Mouse (Mus musculus) embryonic facial prominence, embryonic 12.5 days (tissue): Measurements from ENCODE around the gene Pde5a. TPM values are rescaled to one million over a fixed set of nuclear protein-coding genes. Genes with fewer than 3 reads are reported as not detected.

Source experiments
- ATAC-seq: fragments of 200-750 bp; cut with Nextera tagmentation; 2 replicates; pipeline ENCODE4 v1.8.0; 2017; ENCODE audit not compliant: insufficient number of reproducible peaks, insufficient read depth, low FRiP score, low TSS enrichment
- H3K27ac ChIP-seq: fragments of 300-500 bp; sonication (generic); 2 replicates; pipeline ENCODE4 v1.5.1; 2016; ENCODE audit warnings: mild to moderate bottlenecking
- H3K27me3 ChIP-seq: fragments of 300-500 bp; sonication (generic); 2 replicates; pipeline ENCODE4 v1.6.1; 2016; ENCODE audit warnings: mild to moderate bottlenecking, moderate library complexity
- H3K36me3 ChIP-seq: fragments of 300-500 bp; sonication (generic); 2 replicates; pipeline ENCODE4 v1.6.1; 2016; ENCODE audit warnings: mild to moderate bottlenecking
- H3K4me1 ChIP-seq: fragments of 300-500 bp; sonication (generic); 2 replicates; pipeline ENCODE4 v1.6.1; 2016
- H3K4me2 ChIP-seq: fragments of 300-500 bp; sonication (generic); replicated peaks from 2 replicates; pipeline ENCODE4 v1.6.1; 2016; ENCODE audit warnings: mild to moderate bottlenecking, moderate library complexity
- H3K4me3 ChIP-seq: fragments of 300-500 bp; sonication (generic); 2 replicates; pipeline ENCODE4 v1.5.1; 2016; ENCODE audit warnings: mild to moderate bottlenecking
- H3K9ac ChIP-seq: fragments of 300-500 bp; sonication (generic); 2 replicates; pipeline ENCODE4 v1.6.1; 2016; ENCODE audit warnings: mild to moderate bottlenecking, moderate library complexity
- H3K9me3 ChIP-seq: fragments of 300-500 bp; sonication (generic); 2 replicates; pipeline ENCODE4 v1.6.1; 2016; ENCODE audit warnings: mild to moderate bottlenecking, moderate library complexity
- WGBS: fragments of 180-500 bp; shearing (Covaris S2); methylation state at CpG from one replicate; pipeline ENCODE4 v1.1.7; 2016; 5-methylcytosine and 5-hydroxymethylcytosine counted together
- polyA plus RNA-seq: library from polyadenylated mRNA; unstranded; fragments of >200 nt; fragmentation: Nextera tagmentation; extraction: Ambion mirVana; gene quantifications from 2 replicates; pipeline ENCODE4 v1.2.1, GENCODE M21; 2016

Pde5a gene
- polyA plus RNA-seq, 1 experiment from 2014 or later, result 5.2 TPM

- no peak for ATAC-seq
- Histone ChIP-seq H3K4me1 (no peaks in the 10 kb centered on the region), H3K36me3 (no peaks in the 10 kb centered on the region), H3K4me3 (no peak overlapping the region), H3K4me2 (no peak overlapping the region), H3K27me3 (no peaks in the 10 kb centered on the region), H3K9me3 (no peaks in the 10 kb centered on the region), H3K9ac (no peak overlapping the region), H3K27ac (no peak overlapping the region)
- 76% methylated on average over 9 of the region's 9 CpGs for WGBS
Observed at GRCm38 (mm10) chr3:122721522-122721921, 7.2 kb upstream of the Pde5a start.

- 0 out of 2 replicates have a peak, but pooled peaks cover 4% of the 10 kb centered on the region for H3K27me3 ChIP-seq
- H3K9ac ChIP-seq, result peak overlapping the region; percentile 83
- H3K27ac ChIP-seq, result peak overlapping the region; percentile 89
- no peak; the same call in none of the 2 replicates for ATAC-seq
- H3K9me3 ChIP-seq, result no peaks in the 10 kb centered on the region
- no peaks in the 10 kb centered on the region for H3K36me3 ChIP-seq
- H3K4me3 ChIP-seq, result peak overlapping the region; percentile 77
- H3K4me1 ChIP-seq, result peaks cover 6% of the 10 kb centered on the region; the same call in 1 of the 2 replicates
- WGBS, result under 1% methylated on average over 21 of the region's 22 CpGs
- peak overlapping the region; percentile 82 for H3K4me2 ChIP-seq
Observed at GRCm38 (mm10) chr3:122729601-122729959, 833 bp downstream of the Pde5a start.

GRCm38 (mm10) chr3:122729960-122730740 is 1.4 kb downstream of the Pde5a start:
- under 1% methylated on average over 89 of the region's 92 CpGs for WGBS
- peak overlapping the region; percentile 82 for H3K4me2 ChIP-seq
- H3K4me3 ChIP-seq, result peak overlapping the region; percentile 77
- no peaks in the 10 kb centered on the region for H3K9me3 ChIP-seq
- ATAC-seq, result peak; percentile 77
- no peaks in the 10 kb centered on the region for H3K36me3 ChIP-seq
- H3K4me1 ChIP-seq, result peaks cover 6% of the 10 kb centered on the region; the same call in 1 of the 2 replicates
- H3K27me3 ChIP-seq, result 0 out of 2 replicates have a peak, but pooled peaks cover 4% of the 10 kb centered on the region
- peak overlapping the region; percentile 89 for H3K27ac ChIP-seq
- H3K9ac ChIP-seq, result peak overlapping the region; percentile 83

GRCm38 (mm10) chr3:122730741-122731235 is 2.0 kb downstream of the Pde5a start:
- Histone ChIP-seq H3K27me3 (0 out of 2 replicates have a peak, but pooled peaks cover 4% of the 10 kb centered on the region), H3K36me3 (no peaks in the 10 kb centered on the region), H3K4me3 (peak overlapping the region; percentile 77), H3K4me2 (peak overlapping the region; percentile 82), H3K9ac (peak overlapping the region; percentile 83), H3K27ac (no peak overlapping the region; the same call in 1 of the 2 replicates), H3K4me1 (peaks cover 6% of the 10 kb centered on the region; the same call in 1 of the 2 replicates), H3K9me3 (no peaks in the 10 kb centered on the region)
- 3% methylated on average over 13 of the region's 13 CpGs for WGBS
- no peak for ATAC-seq

GRCm38 (mm10) chr3:122733806-122734205 is 5.1 kb downstream of the Pde5a start:
- peaks cover 6% of the 10 kb centered on the region; the same call in 1 of the 2 replicates for H3K4me1 ChIP-seq
- no peaks in the 10 kb centered on the region for H3K36me3 ChIP-seq
- no peak for ATAC-seq
- H3K9ac ChIP-seq, result no peak overlapping the region
- H3K27ac ChIP-seq, result no peak overlapping the region
- no peaks in the 10 kb centered on the region for H3K9me3 ChIP-seq
- H3K4me3 ChIP-seq, result no peak overlapping the region
- H3K4me2 ChIP-seq, result no peak overlapping the region
- H3K27me3 ChIP-seq, result 0 out of 2 replicates have a peak, but pooled peaks cover 4% of the 10 kb centered on the region
- 58% methylated on average over 3 of the region's 3 CpGs for WGBS

- 79% methylated on average over 6 of the region's 6 CpGs for whole genome bisulfite sequencing
- Histone ChIP-seq H3K27me3 (0 out of 2 replicates have a peak, but pooled peaks cover 4% of the 10 kb centered on the region), H3K36me3 (no peaks in the 10 kb centered on the region)
Observed at GRCm38 (mm10) chr3:122734329-122734728, 5.6 kb downstream of the Pde5a start.

GRCm38 (mm10) chr3:122739460-122739859 is 10.7 kb downstream of the Pde5a start:
- no peak overlapping the region for H3K4me3 ChIP-seq
- ATAC-seq, result no peak
- H3K9ac ChIP-seq, result no peak overlapping the region
- 0 out of 2 replicates have a peak, but pooled peaks cover 3% of the 10 kb centered on the region for H3K36me3 ChIP-seq
- 98% methylated on average over 15 of the region's 15 CpGs for WGBS
- H3K27ac ChIP-seq, result no peak overlapping the region
- H3K4me1 ChIP-seq, result no peaks in the 10 kb centered on the region
- no peaks in the 10 kb centered on the region for H3K27me3 ChIP-seq
- 0 out of 2 replicates have a peak, but pooled peaks cover 5% of the 10 kb centered on the region for H3K9me3 ChIP-seq
- no peak overlapping the region for H3K4me2 ChIP-seq

More at GRCm38 (mm10) chr3:122734329-122734728, 5.6 kb downstream of the Pde5a start:
- Histone ChIP-seq H3K27ac (no peak overlapping the region), H3K9me3 (no peaks in the 10 kb centered on the region), H3K9ac (no peak overlapping the region), H3K4me2 (no peak overlapping the region), H3K4me1 (peaks cover 6% of the 10 kb centered on the region; the same call in 1 of the 2 replicates), H3K4me3 (no peak overlapping the region)
- ATAC-seq, result no peak

- Histone ChIP-seq H3K36me3 (0 out of 2 replicates have a peak, but pooled peaks cover 11% of the 10 kb centered on the region), H3K27me3 (no peaks in the 10 kb centered on the region), H3K4me1 (no peaks in the 10 kb centered on the region), H3K4me2 (no peak overlapping the region), H3K9ac (no peak overlapping the region), H3K4me3 (no peak overlapping the region), H3K27ac (no peak overlapping the region), H3K9me3 (peaks cover 10% of the 10 kb centered on the region)
- 85% methylated on average over 3 of the region's 3 CpGs for WGBS
- ATAC-seq, result no peak
Observed at GRCm38 (mm10) chr3:122744265-122744664, 15.5 kb downstream of the Pde5a start.

GRCm38 (mm10) chr3:122747921-122748700 is 19.4 kb downstream of the Pde5a start:
- Histone ChIP-seq H3K9ac (no peak overlapping the region), H3K36me3 (0 out of 2 replicates have a peak, but pooled peaks cover 8% of the 10 kb centered on the region), H3K4me2 (no peak overlapping the region), H3K27ac (no peak overlapping the region), H3K4me1 (no peaks in the 10 kb centered on the region), H3K9me3 (peaks cover 5% of the 10 kb centered on the region), H3K27me3 (no peaks in the 10 kb centered on the region), H3K4me3 (no peak overlapping the region)
- 84% methylated on average over 9 of the region's 9 CpGs for WGBS
- ATAC-seq, result no peak

GRCm38 (mm10) chr3:122763240-122763761 is 34.6 kb downstream of the Pde5a start:
- Histone ChIP-seq H3K9ac (no peak overlapping the region), H3K4me2 (no peak overlapping the region), H3K4me1 (no peaks in the 10 kb centered on the region), H3K27ac (no peak overlapping the region), H3K27me3 (no peaks in the 10 kb centered on the region), H3K9me3 (no peaks in the 10 kb centered on the region), H3K4me3 (no peak overlapping the region), H3K36me3 (no peaks in the 10 kb centered on the region)
- ATAC-seq, result no peak
- 76% methylated on average over 8 of the region's 8 CpGs for WGBS

- Histone ChIP-seq H3K27ac (no peak overlapping the region), H3K36me3 (no peaks in the 10 kb centered on the region), H3K4me1 (no peaks in the 10 kb centered on the region), H3K9me3 (no peaks in the 10 kb centered on the region), H3K4me3 (no peak overlapping the region), H3K9ac (no peak overlapping the region), H3K27me3 (no peaks in the 10 kb centered on the region), H3K4me2 (no peak overlapping the region)
- no peak for ATAC-seq
- WGBS, result 45% methylated on average over 14 of the region's 14 CpGs
Observed at GRCm38 (mm10) chr3:122763768-122764167, 35.0 kb downstream of the Pde5a start.
